Mouse (Mus musculus) liver, embryonic 14.5 days (tissue): ENCODE results near the gene Slc38a2.

Experiments
- CTCF ChIP-seq: IDR thresholded peaks from 2 replicates; pipeline ENCODE4 v1.5.1; 2016; ENCODE audit warnings: antibody characterized with exemption, low read depth, control low read depth
- EP300 ChIP-seq: IDR thresholded peaks from 2 replicates; pipeline ENCODE4 v1.6.1; 2016; ENCODE audit warnings: antibody characterized with exemption, low read depth

DNA sequence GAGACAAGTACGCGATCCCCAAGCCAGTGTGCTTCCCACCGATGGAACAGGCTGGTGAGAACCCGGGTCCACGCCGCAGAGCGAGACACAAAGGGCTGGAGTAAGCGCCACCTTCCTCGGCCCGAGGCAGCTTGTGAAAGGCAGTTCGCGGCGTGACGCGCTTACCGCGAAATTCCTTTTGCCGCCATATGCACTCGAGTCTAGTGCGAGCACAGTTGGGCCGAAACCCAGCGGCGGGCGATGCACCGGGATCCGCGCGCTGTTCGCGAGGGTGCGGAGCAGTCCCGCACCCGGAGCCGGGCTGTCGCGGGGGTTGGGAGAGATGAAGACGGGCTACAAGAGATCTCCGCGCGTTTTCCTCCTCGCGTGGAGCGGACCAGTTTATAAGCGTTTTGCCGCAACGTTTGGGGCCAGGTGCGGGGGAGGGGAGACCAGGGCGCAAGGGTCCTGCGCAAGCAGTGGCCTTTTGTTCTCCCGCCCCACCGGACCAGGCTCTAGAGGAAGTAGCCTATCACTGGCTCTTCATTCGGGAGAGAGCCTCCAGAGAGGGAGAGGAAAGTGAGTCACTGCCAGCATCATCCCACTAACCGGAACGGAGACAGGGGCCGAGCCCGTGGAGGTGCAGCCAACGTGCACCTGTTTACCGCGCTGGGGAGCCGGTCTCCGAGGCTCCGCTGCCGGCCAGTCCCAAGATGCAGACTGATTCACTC lies 58.3 kb downstream of the Slc38a2 start:
- TF ChIP-seq EP300 (no peak), CTCF (no peak)
